Mouse (Mus musculus): ENCODE results near the gene Olfr1360. TPM values are rescaled to one million over a fixed set of nuclear protein-coding genes. Genes with fewer than 3 reads are reported as not detected.

The Olfr1360 gene
- polyA plus RNA-seq, 1 experiment from 2014 or later: not detected

Small RNA genes lying within 50 kb of the gene (microRNA-seq; reads per million reads assigned to microRNA genes)
- gene Gm44357 (not detected), gene Gm44367 (not detected)

Other genes with a start within 250 kb of the Olfr1360 start
- gene Pgbd1, start 236.3 kb downstream of the Olfr1360 start, polyA plus RNA-seq (2015; fragmentation: Nextera tagmentation; extraction: Ambion mirVana): 2.8 and 4.2 TPM in 2 replicates
- 23.7 and 24.3 TPM in 2 replicates for gene Zscan26, start 223.7 kb downstream of the Olfr1360 start, polyA plus RNA-seq (2015; fragmentation: Nextera tagmentation; extraction: Ambion mirVana)
- 3.8 and 4.1 TPM in 2 replicates for gene Nkapl, start 208.9 kb downstream of the Olfr1360 start, polyA plus RNA-seq (2015; fragmentation: Nextera tagmentation; extraction: Ambion mirVana)
- gene Zkscan4, start 198.5 kb downstream of the Olfr1360 start, polyA plus RNA-seq (2015; fragmentation: Nextera tagmentation; extraction: Ambion mirVana): 8.1 and 10.5 TPM in 2 replicates
- gene Gm10065, start 198.0 kb downstream of the Olfr1360 start, polyA plus RNA-seq (2015; fragmentation: Nextera tagmentation; extraction: Ambion mirVana): not detected in 2 replicates
- gene AK157302, start 182.2 kb downstream of the Olfr1360 start, polyA plus RNA-seq (2015; fragmentation: Nextera tagmentation; extraction: Ambion mirVana): 0.39 and 0.55 TPM in 2 replicates
- 8.8 and 11.9 TPM in 2 replicates for gene Gm11273, start 176.0 kb downstream of the Olfr1360 start, polyA plus RNA-seq (2015; fragmentation: Nextera tagmentation; extraction: Ambion mirVana)
- 4.5 and 5.0 TPM in 2 replicates for gene Zkscan8, start 146.3 kb downstream of the Olfr1360 start, polyA plus RNA-seq (2015; fragmentation: Nextera tagmentation; extraction: Ambion mirVana)
- 0.06 and 0.25 TPM in 2 replicates for gene Olfr1366, start 134.6 kb downstream of the Olfr1360 start, polyA plus RNA-seq (2015; fragmentation: Nextera tagmentation; extraction: Ambion mirVana)
- gene Olfr1535, start 117.5 kb downstream of the Olfr1360 start, polyA plus RNA-seq (2015; fragmentation: Nextera tagmentation; extraction: Ambion mirVana): 0.04 and 0.08 TPM in 2 replicates
- not detected in 2 replicates for gene Olfr1364, start 95.6 kb downstream of the Olfr1360 start, polyA plus RNA-seq (2015; fragmentation: Nextera tagmentation; extraction: Ambion mirVana)
- not detected in 2 replicates for gene Olfr1362, start 63.4 kb downstream of the Olfr1360 start, polyA plus RNA-seq (2015; fragmentation: Nextera tagmentation; extraction: Ambion mirVana)
- gene Olfr11, start 34.9 kb downstream of the Olfr1360 start, polyA plus RNA-seq (2015; fragmentation: Nextera tagmentation; extraction: Ambion mirVana): 0.04 TPM in 1 of 2 replicates, not detected in the other
- not detected in 2 replicates for gene Olfr1361, start 14.0 kb downstream of the Olfr1360 start, polyA plus RNA-seq (2015; fragmentation: Nextera tagmentation; extraction: Ambion mirVana)
- not detected in 2 replicates for gene Olfr1359, start 20.7 kb upstream of the Olfr1360 start, polyA plus RNA-seq (2015; fragmentation: Nextera tagmentation; extraction: Ambion mirVana)
- gene Hist1h2bl, start 38.7 kb upstream of the Olfr1360 start, polyA plus RNA-seq (2015; fragmentation: Nextera tagmentation; extraction: Ambion mirVana): not detected in 2 replicates
- 6.2 and 7.8 TPM in 2 replicates for gene Hist1h2ai, start 39.0 kb upstream of the Olfr1360 start, polyA plus RNA-seq (2015; fragmentation: Nextera tagmentation; extraction: Ambion mirVana)
- gene Hist1h3h, start 40.3 kb upstream of the Olfr1360 start, polyA plus RNA-seq (2015; fragmentation: Nextera tagmentation; extraction: Ambion mirVana): 2.5 and 3.5 TPM in 2 replicates
- 0.51 and 1.7 TPM in 2 replicates for gene Hist1h2bm, start 44.6 kb upstream of the Olfr1360 start, polyA plus RNA-seq (2015; fragmentation: Nextera tagmentation; extraction: Ambion mirVana)
- 0.77 TPM in 1 of 2 replicates, not detected in the other for gene Hist1h4j, start 57.7 kb upstream of the Olfr1360 start, polyA plus RNA-seq (2015; fragmentation: Nextera tagmentation; extraction: Ambion mirVana)
- gene Hist1h4k, start 73.1 kb upstream of the Olfr1360 start, polyA plus RNA-seq (2015; fragmentation: Nextera tagmentation; extraction: Ambion mirVana): 1.5 and 2.3 TPM in 2 replicates
- gene Hist1h2ak, start 76.4 kb upstream of the Olfr1360 start, polyA plus RNA-seq (2015; fragmentation: Nextera tagmentation; extraction: Ambion mirVana): 5.3 and 7.9 TPM in 2 replicates
- 1.1 TPM in 1 of 2 replicates, not detected in the other for gene Hist1h2bn, start 76.7 kb upstream of the Olfr1360 start, polyA plus RNA-seq (2015; fragmentation: Nextera tagmentation; extraction: Ambion mirVana)
- gene Hist1h1b, start 103.2 kb upstream of the Olfr1360 start, polyA plus RNA-seq (2015; fragmentation: Nextera tagmentation; extraction: Ambion mirVana): 3.5 and 7.4 TPM in 2 replicates
- gene Hist1h3i, start 106.0 kb upstream of the Olfr1360 start, polyA plus RNA-seq (2015; fragmentation: Nextera tagmentation; extraction: Ambion mirVana): 28.0 and 43.0 TPM in 2 replicates
- 1.0 and 1.5 TPM in 2 replicates for gene Hist1h2an, start 109.8 kb upstream of the Olfr1360 start, polyA plus RNA-seq (2015; fragmentation: Nextera tagmentation; extraction: Ambion mirVana)
- 0.44 and 0.58 TPM in 2 replicates for gene Hist1h2bp, start 110.1 kb upstream of the Olfr1360 start, polyA plus RNA-seq (2015; fragmentation: Nextera tagmentation; extraction: Ambion mirVana)
- gene Hist1h2bq, start 132.8 kb upstream of the Olfr1360 start, polyA plus RNA-seq (2015; fragmentation: Nextera tagmentation; extraction: Ambion mirVana): 4.9 and 7.3 TPM in 2 replicates
- gene Hist1h2ao, start 133.1 kb upstream of the Olfr1360 start, polyA plus RNA-seq (2015; fragmentation: Nextera tagmentation; extraction: Ambion mirVana): not detected in 2 replicates
- gene Hist1h4m, start 134.3 kb upstream of the Olfr1360 start, polyA plus RNA-seq (2015; fragmentation: Nextera tagmentation; extraction: Ambion mirVana): not detected in 2 replicates
- gene Hist1h4n, start 154.8 kb upstream of the Olfr1360 start, polyA plus RNA-seq (2015; fragmentation: Nextera tagmentation; extraction: Ambion mirVana): 4.9 and 7.7 TPM in 2 replicates
- gene Hist1h2ap, start 156.1 kb upstream of the Olfr1360 start, polyA plus RNA-seq (2015; fragmentation: Nextera tagmentation; extraction: Ambion mirVana): 669 and 801 TPM in 2 replicates
- 4.7 and 7.1 TPM in 2 replicates for gene Hist1h2br, start 156.3 kb upstream of the Olfr1360 start, polyA plus RNA-seq (2015; fragmentation: Nextera tagmentation; extraction: Ambion mirVana)

Data from hindbrain, embryonic 15.5 days (tissue).